Mouse (Mus musculus): ENCODE measurements around the gene Aatf.

Aatf gene

GRCm38 (mm10) chr11:84513171-84514116 lies at the start of gene Aatf:
Aatf (minus strand) TSS chr11:84513522.
- DNase-seq (ENCODE audit: low spot score): peak; percentile 97

GRCm38 (mm10) chr11:84562758-84563347 lies 49.5 kb upstream of the Aatf start:
- no peak for DNase-seq (ENCODE audit: low spot score)

- DNase-seq (ENCODE audit: low spot score): no peak
These were observed 48.2 kb upstream of the Aatf start for GRCm38 (mm10) chr11:84561546-84561945.

GRCm38 (mm10) chr11:84553821-84554450 lies 40.6 kb upstream of the Aatf start:
- DNase-seq (ENCODE audit: low spot score): no peak

GRCm38 (mm10) chr11:84551296-84551695 lies 38.0 kb upstream of the Aatf start:
- no peak for DNase-seq (ENCODE audit: low spot score)

GRCm38 (mm10) chr11:84549258-84549791 lies 36.0 kb upstream of the Aatf start:
- DNase-seq (ENCODE audit: low spot score): no peak

GRCm38 (mm10) chr11:84548293-84548692 lies 35.0 kb upstream of the Aatf start:
- no peak for DNase-seq (ENCODE audit: low spot score)

GRCm38 (mm10) chr11:84539981-84540380 lies 26.7 kb upstream of the Aatf start:
- no peak for DNase-seq (ENCODE audit: low spot score)

- DNase-seq (ENCODE audit: low spot score): no peak
These were observed 16.7 kb upstream of the Aatf start for GRCm38 (mm10) chr11:84529797-84530703.

- DNase-seq (ENCODE audit: low spot score): no peak
These were observed 15.9 kb upstream of the Aatf start for GRCm38 (mm10) chr11:84529143-84529755.

- no peak for DNase-seq (ENCODE audit: low spot score)
These were observed 13.9 kb upstream of the Aatf start for GRCm38 (mm10) chr11:84526976-84527860.

- DNase-seq (ENCODE audit: low spot score): no peak
These were observed 13.1 kb upstream of the Aatf start for GRCm38 (mm10) chr11:84526451-84526850.

GRCm38 (mm10) chr11:84525421-84526274 lies 12.3 kb upstream of the Aatf start, which contains the start of gene Lhx1:
Lhx1 (minus strand) TSS chr11:84525535.
- no peak for DNase-seq (ENCODE audit: low spot score)

- no peak for DNase-seq (ENCODE audit: low spot score)
These were observed 11.4 kb upstream of the Aatf start for GRCm38 (mm10) chr11:84524511-84525270.

GRCm38 (mm10) chr11:84523841-84524510 lies 10.7 kb upstream of the Aatf start:
- DNase-seq (ENCODE audit: low spot score): no peak

- no peak for DNase-seq (ENCODE audit: low spot score)
These were observed 10.1 kb upstream of the Aatf start for GRCm38 (mm10) chr11:84523321-84523831.

- DNase-seq (ENCODE audit: low spot score): no peak
These were observed 9.4 kb upstream of the Aatf start for GRCm38 (mm10) chr11:84522577-84523320.

Measured in T-cell, adult 2 months (primary cell).